Mouse (Mus musculus): ENCODE results near the gene Adcy1. TPM values are rescaled to one million over a fixed set of nuclear protein-coding genes. Genes with fewer than 3 reads are reported as not detected.
A peak's percentile ranks its signal among the peaks of the same experiment; 100 is the strongest.

The Adcy1 gene
- polyA plus RNA-seq, 1 experiment from 2014 or later, result 11.1 TPM

GRCm38 (mm10) chr11:7173664-7174063 lies 110.4 kb downstream of the Adcy1 start:
- Histone ChIP-seq H3K9me3 (ENCODE audit: control insufficient read depth, low read length) (no peaks in the 10 kb centered on the region), H3K36me3 (ENCODE audit: control insufficient read depth, insufficient read depth) (no peaks in the 10 kb centered on the region), H3K27me3 (replicated peaks; ENCODE audit: control insufficient read depth, insufficient read depth, low read length) (no peaks in the 10 kb centered on the region), H3K4me1 (replicated peaks; ENCODE audit: control insufficient read depth, insufficient read depth, low read length) (no peaks in the 10 kb centered on the region), H3K27ac (ENCODE audit: low read length) (no peak overlapping the region), H3K4me2 (ENCODE audit: low read length) (no peak overlapping the region), H3K4me3 (replicated peaks; ENCODE audit: low read length) (no peak overlapping the region), H3K9ac (replicated peaks; ENCODE audit: low read depth, low read length) (no peak overlapping the region)
- 82% methylated on average over 6 of the region's 6 CpGs for WGBS
- no peak for ATAC-seq

DNA sequence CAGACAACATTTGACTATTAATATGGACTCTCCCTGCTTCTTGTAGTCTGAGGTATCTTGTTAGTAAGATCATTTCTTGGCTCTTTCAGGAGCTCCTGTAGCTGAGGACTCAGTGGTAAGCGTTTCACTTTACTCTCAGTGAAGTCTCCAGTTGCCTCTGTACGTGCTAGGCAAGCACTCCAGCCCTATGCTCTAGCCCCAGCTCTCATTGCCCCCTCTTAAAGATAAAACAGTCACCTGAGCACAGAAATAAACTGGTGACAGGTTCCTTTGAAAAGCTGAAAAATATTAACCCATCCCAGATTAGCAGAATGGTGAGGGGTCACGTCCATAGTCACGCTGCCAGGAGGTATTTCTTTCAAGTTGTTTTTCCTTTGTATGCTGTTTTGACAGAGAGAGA lies 115.4 kb downstream of the Adcy1 start:
- no peaks in the 10 kb centered on the region for H3K36me3 ChIP-seq (ENCODE audit: control insufficient read depth, insufficient read depth)
- no peak for ATAC-seq
- H3K4me2 ChIP-seq (ENCODE audit: low read length), result no peak overlapping the region
- H3K9ac ChIP-seq (replicated peaks; ENCODE audit: low read depth, low read length), result no peak overlapping the region
- H3K27ac ChIP-seq (ENCODE audit: low read length), result no peak overlapping the region
- no peak overlapping the region for H3K4me3 ChIP-seq (replicated peaks; ENCODE audit: low read length)
- no peaks in the 10 kb centered on the region for H3K9me3 ChIP-seq (ENCODE audit: control insufficient read depth, low read length)
- 0 out of 2 replicates have a peak, but pooled peaks cover 5% of the 10 kb centered on the region for H3K4me1 ChIP-seq (replicated peaks; ENCODE audit: control insufficient read depth, insufficient read depth, low read length)
- WGBS, result 81% methylated on average over 4 of the region's 4 CpGs
- H3K27me3 ChIP-seq (replicated peaks; ENCODE audit: control insufficient read depth, insufficient read depth, low read length), result no peaks in the 10 kb centered on the region

DNA sequence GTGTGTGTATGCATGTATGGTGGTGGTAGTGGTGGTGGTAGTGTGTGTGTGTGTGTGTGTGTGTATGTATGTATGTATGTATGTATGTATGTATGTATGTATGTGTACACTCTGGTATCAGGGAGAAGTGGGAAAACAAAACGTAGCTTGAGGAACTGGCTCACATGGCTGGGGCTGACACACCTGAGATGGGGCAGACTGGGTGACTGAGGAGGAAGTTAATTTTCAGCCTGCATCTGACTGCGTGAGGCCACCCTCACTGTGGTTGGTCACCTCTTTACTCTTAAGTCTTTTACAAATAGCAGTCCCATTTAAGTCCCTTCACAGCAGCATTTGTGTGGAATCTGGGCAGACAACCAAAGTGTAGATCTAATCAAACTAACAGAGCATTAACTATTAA lies 116.0 kb downstream of the Adcy1 start:
- Histone ChIP-seq H3K27ac (ENCODE audit: low read length) (no peak overlapping the region), H3K27me3 (replicated peaks; ENCODE audit: control insufficient read depth, insufficient read depth, low read length) (no peaks in the 10 kb centered on the region), H3K4me1 (replicated peaks; ENCODE audit: control insufficient read depth, insufficient read depth, low read length) (0 out of 2 replicates have a peak, but pooled peaks cover 5% of the 10 kb centered on the region), H3K36me3 (ENCODE audit: control insufficient read depth, insufficient read depth) (no peaks in the 10 kb centered on the region), H3K9ac (replicated peaks; ENCODE audit: low read depth, low read length) (no peak overlapping the region), H3K4me3 (replicated peaks; ENCODE audit: low read length) (no peak overlapping the region), H3K4me2 (ENCODE audit: low read length) (no peak overlapping the region), H3K9me3 (ENCODE audit: control insufficient read depth, low read length) (no peaks in the 10 kb centered on the region)
- WGBS, result 86% methylated on average over 2 of the region's 2 CpGs
- no peak for ATAC-seq

DNA sequence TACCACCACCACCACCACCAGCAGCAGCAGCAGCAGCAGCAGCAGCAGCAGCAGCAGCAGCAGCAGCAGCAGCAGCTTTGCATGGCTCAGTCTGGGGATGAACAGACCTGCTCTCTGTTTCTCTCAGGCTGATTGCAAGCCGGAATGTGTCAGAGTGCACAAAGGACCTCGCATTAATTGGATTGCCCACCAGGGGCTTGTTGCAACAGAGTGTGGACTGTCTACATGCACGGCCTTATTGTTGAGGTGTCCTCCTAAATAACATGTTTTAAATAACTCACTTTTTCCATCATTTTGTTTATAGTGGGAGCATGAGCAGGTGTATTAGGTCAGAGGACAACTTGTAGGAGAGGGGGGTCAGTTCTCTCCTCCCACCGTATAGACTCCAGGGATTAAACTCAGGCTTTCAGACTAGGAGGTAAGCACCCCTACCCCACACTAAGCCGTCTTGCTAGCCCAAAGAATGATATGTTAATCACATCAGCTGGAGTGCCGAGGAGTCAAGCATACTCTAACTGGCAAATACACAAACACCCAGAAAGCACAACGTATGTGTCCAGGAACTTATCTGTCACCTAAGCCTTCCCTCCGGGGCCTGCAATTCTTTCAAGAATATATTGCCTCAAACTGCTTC lies 119.2 kb downstream of the Adcy1 start:
- no peak overlapping the region for H3K27ac ChIP-seq (ENCODE audit: low read length)
- peak; percentile 73 for ATAC-seq
- no peaks in the 10 kb centered on the region for H3K9me3 ChIP-seq (ENCODE audit: control insufficient read depth, low read length)
- WGBS, result 9% methylated on average over 8 of the region's 8 CpGs
- H3K27me3 ChIP-seq (replicated peaks; ENCODE audit: control insufficient read depth, insufficient read depth, low read length), result no peaks in the 10 kb centered on the region
- no peaks in the 10 kb centered on the region for H3K36me3 ChIP-seq (ENCODE audit: control insufficient read depth, insufficient read depth)
- 0 out of 2 replicates have a peak, but pooled peaks cover 5% of the 10 kb centered on the region for H3K4me1 ChIP-seq (replicated peaks; ENCODE audit: control insufficient read depth, insufficient read depth, low read length)
- H3K9ac ChIP-seq (replicated peaks; ENCODE audit: low read depth, low read length), result no peak overlapping the region
- no peak overlapping the region for H3K4me2 ChIP-seq (ENCODE audit: low read length)
- H3K4me3 ChIP-seq (replicated peaks; ENCODE audit: low read length), result no peak overlapping the region

GRCm38 (mm10) chr11:7184420-7184819 lies 121.1 kb downstream of the Adcy1 start:
- H3K27ac ChIP-seq (ENCODE audit: low read length), result no peak overlapping the region
- no peaks in the 10 kb centered on the region for H3K9me3 ChIP-seq (ENCODE audit: control insufficient read depth, low read length)
- 0 out of 2 replicates have a peak, but pooled peaks cover 5% of the 10 kb centered on the region for H3K4me1 ChIP-seq (replicated peaks; ENCODE audit: control insufficient read depth, insufficient read depth, low read length)
- no peaks in the 10 kb centered on the region for H3K27me3 ChIP-seq (replicated peaks; ENCODE audit: control insufficient read depth, insufficient read depth, low read length)
- no peaks in the 10 kb centered on the region for H3K36me3 ChIP-seq (ENCODE audit: control insufficient read depth, insufficient read depth)
- 48% methylated on average over 1 of the region's 1 CpGs for WGBS
- ATAC-seq, result no peak
- no peak overlapping the region for H3K9ac ChIP-seq (replicated peaks; ENCODE audit: low read depth, low read length)
- no peak overlapping the region for H3K4me2 ChIP-seq (ENCODE audit: low read length)
- no peak overlapping the region for H3K4me3 ChIP-seq (replicated peaks; ENCODE audit: low read length)

DNA sequence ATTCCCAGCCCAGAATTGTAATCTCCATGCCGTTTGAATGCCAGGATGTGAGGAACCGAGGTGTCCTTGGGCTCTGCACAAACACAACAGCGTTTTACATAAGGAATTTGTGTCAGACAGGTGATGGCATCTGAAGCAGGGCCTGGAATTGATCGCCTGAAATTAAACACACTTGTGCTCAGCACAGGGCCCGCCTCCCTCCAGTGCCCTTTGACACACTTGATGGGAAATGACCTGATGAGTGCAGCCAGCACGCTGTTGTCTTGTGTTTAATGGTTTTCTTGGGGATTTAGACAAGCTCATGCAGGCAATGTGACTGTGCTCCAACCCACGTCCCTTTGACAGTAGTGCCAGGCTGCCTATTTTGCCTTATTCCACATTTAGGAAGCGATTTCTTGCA lies 124.2 kb downstream of the Adcy1 start:
- WGBS, result 64% methylated on average over 8 of the region's 8 CpGs
- 0 out of 2 replicates have a peak, but pooled peaks cover 4% of the 10 kb centered on the region for H3K4me1 ChIP-seq (replicated peaks; ENCODE audit: control insufficient read depth, insufficient read depth, low read length)
- H3K27ac ChIP-seq (ENCODE audit: low read length), result no peak overlapping the region
- no peak overlapping the region for H3K9ac ChIP-seq (replicated peaks; ENCODE audit: low read depth, low read length)
- H3K27me3 ChIP-seq (replicated peaks; ENCODE audit: control insufficient read depth, insufficient read depth, low read length), result no peaks in the 10 kb centered on the region
- no peak overlapping the region for H3K4me3 ChIP-seq (replicated peaks; ENCODE audit: low read length)
- H3K4me2 ChIP-seq (ENCODE audit: low read length), result no peak overlapping the region
- ATAC-seq, result no peak
- H3K9me3 ChIP-seq (ENCODE audit: control insufficient read depth, low read length), result no peaks in the 10 kb centered on the region
- no peaks in the 10 kb centered on the region for H3K36me3 ChIP-seq (ENCODE audit: control insufficient read depth, insufficient read depth)

DNA sequence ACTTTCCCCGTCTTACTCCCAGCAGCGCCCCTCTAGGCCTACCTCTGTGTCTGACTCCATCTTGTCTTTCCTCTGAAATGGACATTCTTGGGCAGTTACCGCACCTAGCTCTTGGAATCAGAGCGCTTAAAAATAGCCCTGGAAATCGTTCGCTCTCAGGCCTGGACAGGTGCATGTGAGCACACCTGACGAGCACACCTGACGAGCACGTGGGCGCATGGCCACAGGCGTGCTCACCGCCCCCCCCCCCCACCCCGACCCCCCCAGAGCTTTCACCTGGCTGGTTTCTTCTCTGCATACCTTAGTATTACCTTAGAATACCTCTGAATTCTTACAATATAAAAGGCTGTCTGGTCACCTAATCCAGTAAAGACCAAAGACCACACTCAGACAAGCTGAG lies 125.2 kb downstream of the Adcy1 start, which contains the start of gene Gm11985:
Gene Gm11985 (minus strand): TSS at position 101 of the 400 bp plus-strand sequence.
- ATAC-seq, result no peak
- H3K27me3 ChIP-seq (replicated peaks; ENCODE audit: control insufficient read depth, insufficient read depth, low read length), result no peaks in the 10 kb centered on the region
- H3K4me1 ChIP-seq (replicated peaks; ENCODE audit: control insufficient read depth, insufficient read depth, low read length), result no peaks in the 10 kb centered on the region
- no peak within 1 kb of the TSS for H3K9ac ChIP-seq (replicated peaks; ENCODE audit: low read depth, low read length)
- H3K27ac ChIP-seq (ENCODE audit: low read length), result no peak within 1 kb of the TSS
- H3K4me3 ChIP-seq (replicated peaks; ENCODE audit: low read length), result no peak within 1 kb of the TSS
- H3K36me3 ChIP-seq (ENCODE audit: control insufficient read depth, insufficient read depth), result no peaks in the 10 kb centered on the region
- 87% methylated on average over 13 of the region's 13 CpGs for WGBS
- H3K4me2 ChIP-seq (ENCODE audit: low read length), result no peak within 1 kb of the TSS
- no peaks in the 10 kb centered on the region for H3K9me3 ChIP-seq (ENCODE audit: control insufficient read depth, low read length)

DNA sequence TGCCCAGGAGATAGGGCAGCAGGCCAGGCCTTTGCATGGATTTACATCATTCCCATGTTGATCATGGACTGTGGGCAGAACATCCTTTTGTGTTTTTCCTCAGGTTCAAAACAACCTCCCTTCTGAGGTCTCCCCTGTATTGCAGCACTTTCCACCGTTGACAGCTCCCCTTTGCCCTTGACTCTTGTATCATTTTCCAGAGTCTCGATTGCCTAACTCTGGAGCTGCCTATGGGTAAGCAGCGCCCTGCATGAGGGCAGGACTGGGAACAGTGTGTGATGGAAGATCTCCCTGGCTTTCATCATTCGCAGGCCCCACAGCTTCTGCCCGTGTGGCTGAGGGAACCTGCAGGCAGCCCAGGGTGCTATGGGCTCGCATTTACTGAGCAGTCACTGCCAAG lies 129.4 kb downstream of the Adcy1 start:
- no peaks in the 10 kb centered on the region for H3K27me3 ChIP-seq (replicated peaks; ENCODE audit: control insufficient read depth, insufficient read depth, low read length)
- no peak overlapping the region for H3K9ac ChIP-seq (replicated peaks; ENCODE audit: low read depth, low read length)
- no peak overlapping the region for H3K27ac ChIP-seq (ENCODE audit: low read length)
- H3K9me3 ChIP-seq (ENCODE audit: control insufficient read depth, low read length), result no peaks in the 10 kb centered on the region
- ATAC-seq, result no peak
- H3K4me3 ChIP-seq (replicated peaks; ENCODE audit: low read length), result no peak overlapping the region
- H3K4me1 ChIP-seq (replicated peaks; ENCODE audit: control insufficient read depth, insufficient read depth, low read length), result no peaks in the 10 kb centered on the region
- no peak overlapping the region for H3K4me2 ChIP-seq (ENCODE audit: low read length)
- no peaks in the 10 kb centered on the region for H3K36me3 ChIP-seq (ENCODE audit: control insufficient read depth, insufficient read depth)
- 70% methylated on average over 6 of the region's 6 CpGs for WGBS

- Histone ChIP-seq H3K9ac (replicated peaks; ENCODE audit: low read depth, low read length) (no peak overlapping the region), H3K27me3 (replicated peaks; ENCODE audit: control insufficient read depth, insufficient read depth, low read length) (no peaks in the 10 kb centered on the region), H3K27ac (ENCODE audit: low read length) (no peak overlapping the region), H3K4me3 (replicated peaks; ENCODE audit: low read length) (no peak overlapping the region), H3K9me3 (ENCODE audit: control insufficient read depth, low read length) (no peaks in the 10 kb centered on the region), H3K4me1 (replicated peaks; ENCODE audit: control insufficient read depth, insufficient read depth, low read length) (no peaks in the 10 kb centered on the region), H3K36me3 (ENCODE audit: control insufficient read depth, insufficient read depth) (no peaks in the 10 kb centered on the region), H3K4me2 (ENCODE audit: low read length) (no peak overlapping the region)
- no peak for ATAC-seq
- WGBS, result 72% methylated on average over 9 of the region's 9 CpGs
These were observed 129.8 kb downstream of the Adcy1 start for GRCm38 (mm10) chr11:7193134-7193533.

All from forebrain, embryonic 16.5 days (tissue).